Mouse (Mus musculus) stomach, postnatal 0 days (tissue): ENCODE data around the gene Slc29a3. TPM values are rescaled to one million over a fixed set of nuclear protein-coding genes. Genes with fewer than 3 reads are reported as not detected.

Experiments
- ATAC-seq: fragments of 200-750 bp; cut with Nextera tagmentation; 2 replicates; pipeline ENCODE4 v1.8.0; 2017; ENCODE audit not compliant: low FRiP score, low TSS enrichment
- DNase-seq: peaks from one replicate; pipeline ENCODE4 v3.0.0-alpha.2; 2016; ENCODE audit warnings: low spot score
- H3K27ac ChIP-seq: fragments of 300-500 bp; sonication (generic); replicated peaks from 2 replicates; pipeline ENCODE4 v1.5.1; 2014; ENCODE audit warnings: mild to moderate bottlenecking, control low read depth
- H3K27me3 ChIP-seq: fragments of 300-500 bp; sonication (generic); 2 replicates; pipeline ENCODE4 v1.6.1; 2014; ENCODE audit warnings: low read length; ENCODE audit not compliant: control insufficient read depth, insufficient read depth
- H3K36me3 ChIP-seq: fragments of 300-500 bp; sonication (generic); 2 replicates; pipeline ENCODE4 v1.6.1; 2014; ENCODE audit warnings: low read length, mixed read lengths; ENCODE audit not compliant: control insufficient read depth, insufficient read depth
- H3K4me1 ChIP-seq: fragments of 300-500 bp; sonication (generic); replicated peaks from 2 replicates; pipeline ENCODE4 v1.6.1; 2014; ENCODE audit warnings: antibody characterized with exemption; ENCODE audit not compliant: control insufficient read depth, insufficient read depth
- H3K4me2 ChIP-seq: fragments of 300-500 bp; sonication (generic); replicated peaks from 2 replicates; pipeline ENCODE4 v1.6.1; 2014; ENCODE audit warnings: low read depth, mild to moderate bottlenecking, control low read depth, moderate library complexity
- H3K4me3 ChIP-seq: fragments of 300-500 bp; sonication (generic); 2 replicates; pipeline ENCODE4 v1.5.1; 2014; ENCODE audit warnings: low read depth, low read length, control low read depth
- H3K9ac ChIP-seq: fragments of 300-500 bp; sonication (generic); 2 replicates; pipeline ENCODE4 v1.6.1; 2014; ENCODE audit warnings: mild to moderate bottlenecking, low read length, control low read depth, mixed read lengths
- H3K9me3 ChIP-seq: fragments of 300-500 bp; sonication (generic); 2 replicates; pipeline ENCODE4 v1.6.1; 2016; ENCODE audit warnings: low read length; ENCODE audit not compliant: control insufficient read depth
- CTCF ChIP-seq: IDR thresholded peaks from 2 replicates; pipeline ENCODE4 v1.5.1; 2016; ENCODE audit warnings: antibody characterized with exemption, low read depth, mild to moderate bottlenecking, moderate library complexity
- EP300 ChIP-seq: optimal IDR thresholded peaks from 2 replicates; pipeline ENCODE3; 2016; ENCODE audit warnings: antibody characterized with exemption
- WGBS: fragments of 180-500 bp; shearing (Covaris S2); extraction: QIAGEN DNeasy Blood & Tissue Kit; methylation state at CpG from one replicate; pipeline ENCODE4 v1.1.7; 2014; 5-methylcytosine and 5-hydroxymethylcytosine counted together
- polyA plus RNA-seq: library from polyadenylated mRNA; unstranded; fragments of >200 nt; fragmentation: Nextera tagmentation; extraction: Ambion mirVana; gene quantifications from 2 replicates; pipeline ENCODE4 v1.2.1, GENCODE M21; 2015

The Slc29a3 gene
- 3.4 and 5.8 TPM in 2 replicates for polyA plus RNA-seq

GRCm38 (mm10) chr10:60752040-60753020, at the start of gene Slc29a3:
Gene Slc29a3 (minus strand): TSS chr10:60752794.
- WGBS: 9% methylated on average over 40 of the region's 41 CpGs

DNA sequence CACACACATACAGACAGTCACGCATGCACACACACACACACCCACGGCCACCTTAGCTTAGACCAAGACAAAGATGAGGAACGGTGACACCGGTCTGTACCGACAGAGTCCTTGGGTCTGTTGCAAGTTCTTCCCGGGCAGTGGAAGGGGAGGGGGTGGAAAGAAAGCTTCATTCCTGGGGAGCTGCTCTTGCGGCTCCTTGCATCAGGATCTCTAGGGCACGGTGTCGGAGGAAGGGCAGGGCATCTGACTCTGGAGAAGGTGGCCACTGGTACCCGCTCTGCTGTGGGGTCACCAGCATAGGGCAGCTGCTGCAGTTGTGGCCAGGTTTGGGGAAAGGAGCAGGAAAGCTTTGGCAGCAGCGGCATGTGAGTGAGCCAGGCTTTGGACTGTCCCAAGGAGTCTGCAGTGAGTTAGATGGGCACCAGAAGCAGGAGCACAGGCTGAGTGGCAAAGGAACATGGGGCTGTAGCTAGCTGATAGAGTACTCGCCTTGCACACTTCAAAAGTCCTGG, 49.4 kb upstream of the Slc29a3 start:
- no peak overlapping the region for H3K9ac ChIP-seq
- TF ChIP-seq CTCF (no peak), EP300 (no peak)
- H3K36me3 ChIP-seq: no peaks in the 10 kb centered on the region
- H3K4me3 ChIP-seq: no peak overlapping the region
- no peaks in the 10 kb centered on the region for H3K9me3 ChIP-seq
- H3K4me2 ChIP-seq: no peak overlapping the region
- H3K27ac ChIP-seq: 0 out of 2 replicates have a peak overlapping the region, but pooled peaks have one; percentile 13
- H3K27me3 ChIP-seq: no peaks in the 10 kb centered on the region
- ATAC-seq: 0 out of 2 replicates have a peak, but pooled peaks have one; percentile 25
- no peak for DNase-seq
- 57% methylated on average over 12 of the region's 12 CpGs for WGBS
- peaks cover 5% of the 10 kb centered on the region; the same call in 1 of the 2 replicates for H3K4me1 ChIP-seq

More at GRCm38 (mm10) chr10:60752040-60753020, at the start of gene Slc29a3:
- Histone ChIP-seq H3K9me3 (no peaks in the 10 kb centered on the region), H3K27me3 (no peaks in the 10 kb centered on the region), H3K27ac (peak within 1 kb of the TSS; percentile 74), H3K4me2 (peak within 1 kb of the TSS; percentile 83), H3K4me1 (peaks cover 7% of the 10 kb centered on the region), H3K36me3 (no peaks in the 10 kb centered on the region), H3K4me3 (peak within 1 kb of the TSS; percentile 68), H3K9ac (peak within 1 kb of the TSS; percentile 85)
- peak; percentile 99 for DNase-seq
- TF ChIP-seq CTCF (peak; percentile 78), EP300 (no peak)
- ATAC-seq: peak; percentile 97

DNA sequence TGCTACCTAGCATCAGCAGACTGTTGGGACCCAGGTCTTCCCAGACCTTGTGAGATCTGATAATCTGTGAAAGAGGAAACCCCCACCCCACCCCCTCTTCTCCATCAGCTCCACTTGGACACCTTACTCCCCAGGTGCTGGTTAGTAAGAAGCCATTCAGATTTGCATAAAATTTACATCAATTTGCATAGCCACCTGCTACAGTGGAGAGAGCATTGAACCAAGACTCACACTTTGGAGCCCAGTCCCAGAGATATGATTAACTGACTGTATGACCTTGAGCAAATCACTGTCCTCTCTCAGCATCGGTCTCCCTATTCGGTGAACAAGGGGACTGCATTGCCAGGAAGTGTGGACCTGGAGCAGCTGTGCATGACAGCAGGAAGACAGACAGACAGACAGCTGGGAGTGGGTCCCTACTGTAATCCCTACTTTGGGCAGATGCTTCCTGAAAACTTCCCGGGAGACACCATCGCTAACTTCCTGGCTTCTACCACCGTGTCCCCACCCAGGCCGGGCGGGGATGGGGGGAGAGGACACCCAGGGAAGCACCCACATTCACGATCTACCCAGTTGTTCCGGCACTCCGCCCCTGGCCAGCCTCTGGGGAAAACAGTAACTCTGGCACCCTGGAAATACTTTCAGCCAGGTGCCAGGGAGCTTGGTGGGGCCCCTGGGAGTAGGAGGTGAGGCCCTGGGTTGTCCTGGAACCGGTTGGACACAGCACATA, 48.7 kb upstream of the Slc29a3 start:
- Histone ChIP-seq H3K36me3 (no peaks in the 10 kb centered on the region), H3K27ac (0 out of 2 replicates have a peak overlapping the region, but pooled peaks have one; percentile 13), H3K27me3 (no peaks in the 10 kb centered on the region), H3K9ac (no peak overlapping the region), H3K4me3 (no peak overlapping the region), H3K9me3 (no peaks in the 10 kb centered on the region), H3K4me2 (no peak overlapping the region), H3K4me1 (peaks cover 5% of the 10 kb centered on the region; the same call in 1 of the 2 replicates)
- 36% methylated on average over 11 of the region's 11 CpGs for WGBS
- no peak for ATAC-seq
- no peak for TF ChIP-seq CTCF
- no peak for TF ChIP-seq EP300
- DNase-seq: no peak

DNA sequence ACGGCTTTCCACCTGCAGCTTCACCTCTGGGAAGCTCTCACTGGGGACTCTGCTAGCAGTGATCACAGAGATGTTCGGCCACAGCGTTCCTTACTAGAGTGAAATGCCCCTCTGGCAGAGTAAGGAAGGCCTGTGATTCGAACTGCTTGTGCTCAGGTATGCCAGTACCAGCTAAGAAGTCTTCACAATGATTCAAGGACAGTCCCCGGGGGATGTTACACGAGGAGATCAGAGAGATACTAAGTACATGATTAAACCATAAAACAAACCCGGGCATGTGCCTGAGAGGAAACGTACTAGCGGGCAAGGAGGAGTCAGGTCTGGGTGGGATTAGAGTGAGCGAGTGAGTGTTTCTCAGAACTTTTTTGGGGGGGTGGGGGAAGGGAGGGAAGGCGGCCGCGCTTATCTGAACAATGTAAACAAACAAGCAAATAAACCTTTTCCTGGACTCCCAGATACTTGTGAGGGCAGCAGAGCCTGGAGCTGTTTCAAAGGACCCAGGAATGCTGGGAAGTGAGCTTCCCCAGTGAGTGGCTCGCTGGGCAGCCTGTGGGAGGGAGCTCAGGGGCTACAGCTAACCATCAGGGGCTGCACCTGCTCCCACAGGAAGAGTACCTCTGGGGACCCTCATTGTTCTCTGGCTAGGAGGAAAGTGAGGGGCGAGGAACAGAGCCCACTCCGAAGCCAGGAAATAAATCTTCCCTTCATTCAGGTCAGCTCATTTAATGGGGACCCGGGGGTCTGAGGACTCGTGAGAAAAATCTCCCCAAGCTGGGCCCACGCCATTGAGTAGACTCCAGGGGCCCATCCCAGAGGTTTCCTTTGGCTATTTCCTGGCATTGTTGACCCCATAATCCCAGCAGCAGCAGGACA, 47.9 kb upstream of the Slc29a3 start:
- Histone ChIP-seq H3K9me3 (no peaks in the 10 kb centered on the region), H3K9ac (no peak overlapping the region), H3K36me3 (no peaks in the 10 kb centered on the region), H3K4me2 (no peak overlapping the region), H3K4me1 (peaks cover 5% of the 10 kb centered on the region; the same call in 1 of the 2 replicates), H3K27ac (no peak overlapping the region), H3K4me3 (no peak overlapping the region), H3K27me3 (no peaks in the 10 kb centered on the region)
- DNase-seq (no peak), ATAC-seq (no peak)
- TF ChIP-seq EP300 (no peak), CTCF (no peak)
- WGBS: 16% methylated on average over 19 of the region's 19 CpGs
